Mouse (Mus musculus): ENCODE data around the gene Bace1.

DNA sequence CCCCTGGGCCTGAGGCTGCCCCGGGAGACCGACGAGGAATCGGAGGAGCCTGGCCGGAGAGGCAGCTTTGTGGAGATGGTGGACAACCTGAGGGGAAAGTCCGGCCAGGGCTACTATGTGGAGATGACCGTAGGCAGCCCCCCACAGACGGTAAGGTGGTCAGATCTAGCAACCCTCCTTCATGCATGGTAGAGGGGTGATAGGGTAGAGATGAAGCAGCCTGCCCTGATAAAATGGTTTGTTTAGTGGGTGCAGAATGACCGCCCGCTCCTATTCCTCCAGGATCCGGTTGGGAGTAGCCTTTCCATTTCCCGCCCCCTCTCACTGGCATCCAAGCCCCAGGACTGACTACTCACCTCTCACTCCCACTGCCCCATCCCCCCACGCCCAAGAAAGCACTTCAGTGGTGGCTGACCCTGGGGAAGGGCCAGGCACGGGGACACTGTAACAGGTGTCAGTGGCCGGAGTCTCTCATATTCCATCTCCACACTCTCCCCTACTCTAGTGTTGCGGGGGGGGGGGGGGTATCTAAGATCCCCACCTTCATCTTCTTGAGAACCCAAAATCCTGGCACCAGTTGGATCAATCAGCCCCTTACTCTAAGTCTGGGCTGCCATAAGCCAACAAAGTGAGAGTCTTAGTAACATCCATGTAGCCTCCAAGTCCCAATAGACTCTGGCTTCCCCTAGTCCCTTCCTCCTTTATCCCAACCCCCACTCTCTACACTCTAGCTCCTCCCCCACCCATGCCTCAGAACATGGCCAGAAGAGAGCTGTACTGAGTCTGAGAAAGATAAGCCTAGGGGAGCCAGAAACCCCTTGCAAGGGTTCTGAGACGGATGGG lies 980 bp downstream of the Bace1 start:
- TF ChIP-seq POLR2A (IDR thresholded peaks at IDR 0.05; ENCODE audit: control insufficient read depth, extremely low read depth, insufficient read depth, low read length, poor library complexity) (no peak), CTCF (IDR thresholded peaks at IDR 0.05; ENCODE audit: borderline replicate concordance, control insufficient read depth, extremely low read depth, insufficient read depth, low read length, poor library complexity) (no peak)

All from thymus, adult 2 months (tissue).